Mouse (Mus musculus) testis, postnatal 10 days (tissue): ENCODE results near the gene Dbnl.
A peak's percentile ranks its signal among the peaks of the same experiment; 100 is the strongest.

Experiments used
- DNase-seq: peaks from one replicate; pipeline ENCODE4 v3.0.0; 2021; ENCODE audit warnings: low spot score

Gene Dbnl

DNA sequence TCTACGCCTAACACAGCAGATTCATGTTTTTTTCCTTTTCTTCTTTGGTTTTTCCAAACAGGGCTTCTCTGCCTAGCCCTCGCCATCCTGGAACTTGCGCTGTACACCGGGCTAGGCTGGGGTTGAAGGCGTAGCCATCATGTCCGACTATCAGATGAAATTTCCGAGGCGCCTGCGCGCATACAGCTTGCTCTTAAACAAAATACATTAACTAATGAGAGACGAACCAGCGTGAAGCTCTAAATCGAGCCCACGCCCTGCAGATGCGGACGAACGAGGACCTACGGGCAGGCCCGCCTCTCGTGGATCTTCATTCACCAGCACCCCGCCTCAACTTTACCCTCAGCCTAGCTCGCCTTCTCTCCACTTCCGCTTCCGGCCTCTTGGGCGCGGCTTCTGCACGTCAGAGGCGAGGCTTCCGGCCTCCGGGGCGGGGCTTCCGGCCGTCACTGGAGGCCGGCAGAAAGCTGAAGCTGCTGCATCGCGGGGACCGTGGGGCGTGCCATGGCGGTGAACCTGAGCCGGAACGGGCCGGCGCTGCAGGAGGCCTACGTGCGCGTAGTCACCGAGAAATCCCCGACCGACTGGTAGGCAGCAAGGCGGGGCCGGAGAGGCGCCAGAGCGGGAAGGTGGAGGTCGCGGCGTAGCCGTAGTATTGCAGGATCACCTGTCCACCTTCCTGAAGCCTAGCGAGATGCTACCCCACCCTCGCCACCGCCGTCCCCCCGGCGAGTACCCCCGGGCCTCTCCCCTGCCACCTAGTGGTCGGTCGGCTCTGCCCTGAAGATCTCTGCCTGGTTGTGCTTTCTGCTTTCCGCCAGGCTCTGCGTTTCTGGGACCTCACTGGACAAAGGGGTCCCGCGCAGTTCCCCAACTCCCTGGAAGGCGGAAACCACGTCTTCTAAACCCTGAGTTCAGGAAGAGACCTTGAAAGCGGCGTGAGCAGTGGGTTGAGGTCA lies at the start of gene Dbnl:
Dbnl (plus strand) TSS at position 433 of the 959 bp plus-strand sequence.
- peak; percentile 96 for DNase-seq

DNA sequence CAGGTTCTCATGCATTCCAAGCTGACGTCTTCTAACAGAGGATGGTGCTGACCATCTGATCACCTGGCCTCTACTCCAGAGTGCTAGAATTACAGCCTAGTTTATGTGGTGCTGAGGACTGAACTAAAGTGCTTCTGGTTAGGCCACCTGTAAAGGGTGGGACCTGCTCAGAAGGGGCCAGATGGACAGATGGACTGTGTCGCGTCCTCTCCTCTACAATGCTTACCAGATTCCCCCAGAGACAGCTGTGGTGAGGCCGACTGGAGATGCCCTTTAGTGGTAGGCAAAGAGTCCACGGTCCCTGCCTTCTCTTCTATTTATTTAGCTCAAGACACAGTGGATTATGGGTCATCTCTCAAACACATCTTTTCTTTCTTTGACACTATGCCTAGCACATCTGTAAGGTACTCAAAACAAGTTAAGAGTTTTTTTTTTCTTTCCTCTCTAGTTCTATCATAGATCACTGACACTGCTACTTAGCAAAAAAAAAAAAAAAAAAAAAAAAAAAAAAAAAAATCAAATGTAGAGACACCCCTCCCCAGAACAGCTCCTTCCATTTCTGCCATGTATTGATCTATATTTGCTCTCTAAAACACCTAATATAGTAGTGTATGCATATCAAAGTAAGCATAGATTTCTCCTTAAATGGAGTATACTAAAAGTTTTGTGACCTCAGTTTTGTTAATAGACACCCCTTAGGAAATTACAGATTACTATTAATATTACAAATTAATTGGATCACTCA lies 49.2 kb upstream of the Dbnl start:
- no peak for DNase-seq

DNA sequence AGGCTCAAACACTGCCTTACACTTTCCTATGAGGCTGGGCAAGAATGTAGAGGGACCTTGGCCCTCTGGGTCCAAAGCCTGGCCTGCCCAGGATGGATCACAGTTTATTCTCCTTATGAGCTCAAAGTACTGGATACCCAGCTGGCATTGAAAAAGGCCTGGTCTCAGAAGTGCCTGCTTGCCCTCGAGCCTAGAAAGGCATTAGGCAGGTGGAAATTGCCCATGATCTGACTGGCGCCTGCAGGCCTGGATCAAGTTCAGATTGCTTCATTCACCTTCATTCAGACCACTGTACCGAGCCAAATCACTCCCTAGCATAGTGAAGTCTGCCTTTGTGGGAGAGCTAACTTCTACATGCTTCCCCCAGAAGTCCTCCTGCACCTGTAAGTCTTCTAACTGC lies 48.4 kb upstream of the Dbnl start:
- DNase-seq: no peak

DNA sequence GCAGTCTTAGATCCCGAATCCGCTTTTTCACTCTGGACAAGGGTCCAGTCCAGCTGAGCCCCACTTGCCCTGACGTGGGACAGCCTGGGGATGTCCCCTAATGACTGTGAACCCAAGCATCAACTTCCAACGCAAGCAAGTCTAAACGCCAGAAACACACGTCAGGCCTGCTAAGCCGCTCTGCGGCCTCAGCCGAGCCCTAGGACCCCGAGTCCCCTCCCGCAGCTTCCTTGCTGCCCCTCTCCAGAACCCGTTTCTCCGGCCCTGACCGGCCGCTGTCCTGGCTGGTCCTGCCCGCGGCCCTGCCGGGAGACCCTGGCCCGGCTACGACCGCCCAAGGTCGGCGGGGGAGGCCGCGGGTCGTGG lies 47.7 kb upstream of the Dbnl start:
- no peak for DNase-seq

DNA sequence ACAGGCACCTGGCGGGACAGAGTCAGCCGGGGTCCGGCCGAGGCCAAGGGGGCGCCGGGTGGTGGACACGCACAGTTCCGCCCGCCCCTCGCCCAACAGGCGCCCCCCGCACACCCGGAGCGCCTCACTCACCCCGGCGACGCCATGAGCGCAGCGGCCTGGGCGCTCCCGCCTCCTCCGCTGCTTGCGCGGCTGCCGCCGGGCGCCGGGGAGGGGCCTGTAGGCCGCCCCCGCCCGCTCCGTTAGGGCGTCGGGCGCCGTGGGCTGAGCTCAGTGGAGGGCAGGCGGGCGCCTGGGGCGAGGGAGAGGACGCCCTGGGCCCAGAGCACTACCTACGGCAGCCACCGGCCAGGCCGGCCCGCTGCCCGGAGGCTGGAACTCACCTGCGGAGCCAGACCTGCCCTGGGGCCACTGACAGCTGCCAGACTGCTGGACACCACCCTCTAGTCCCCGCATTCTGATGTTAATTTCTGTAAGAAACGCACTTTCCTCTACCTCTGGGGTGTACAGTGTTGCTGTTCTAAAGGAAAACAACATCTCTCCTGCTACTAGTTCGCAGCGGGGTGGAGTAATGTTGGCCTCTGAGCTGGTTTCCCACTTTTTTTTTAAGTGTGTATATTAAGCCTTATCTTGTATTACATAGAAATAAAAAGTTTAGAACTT lies 47.2 kb upstream of the Dbnl start:
- peak; percentile 80 for DNase-seq

DNA sequence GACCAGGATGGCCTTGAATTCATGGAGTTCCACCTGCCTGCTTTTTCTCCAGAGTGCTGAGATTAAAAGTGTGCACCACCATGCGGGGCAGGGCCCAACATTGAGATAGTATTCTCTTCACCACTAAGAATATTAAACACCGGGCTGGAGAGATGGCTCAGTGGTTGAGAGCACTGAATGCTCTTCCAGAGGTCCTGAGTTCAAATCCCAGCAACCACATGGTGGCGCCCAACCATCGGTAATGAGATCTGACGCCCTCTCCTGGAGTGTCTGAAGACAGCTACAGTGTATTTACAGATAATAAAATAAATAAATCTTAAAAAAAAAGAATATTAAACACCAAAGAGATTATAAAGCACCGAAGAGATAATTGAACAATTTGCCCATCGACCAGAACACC lies 46.2 kb upstream of the Dbnl start:
- no peak for DNase-seq

DNA sequence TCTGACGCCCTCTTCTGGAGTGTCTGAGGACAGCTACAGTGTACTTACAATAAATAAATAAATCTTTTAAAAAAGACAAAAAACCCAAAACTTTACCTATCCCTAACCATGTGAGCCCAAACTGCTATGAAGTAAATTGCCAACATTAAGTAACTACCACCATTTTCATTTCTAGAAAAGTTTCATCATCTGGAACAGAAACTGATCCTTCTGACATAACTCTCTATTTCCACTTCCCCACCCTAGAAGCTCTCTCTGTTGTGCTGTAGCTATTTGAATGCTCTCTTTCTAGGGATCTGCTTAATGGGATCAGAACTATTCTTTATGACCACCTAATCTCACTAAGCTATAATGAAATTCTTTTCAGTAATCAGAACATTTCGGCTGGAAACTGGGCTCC lies 43.3 kb upstream of the Dbnl start:
- DNase-seq: no peak

DNA sequence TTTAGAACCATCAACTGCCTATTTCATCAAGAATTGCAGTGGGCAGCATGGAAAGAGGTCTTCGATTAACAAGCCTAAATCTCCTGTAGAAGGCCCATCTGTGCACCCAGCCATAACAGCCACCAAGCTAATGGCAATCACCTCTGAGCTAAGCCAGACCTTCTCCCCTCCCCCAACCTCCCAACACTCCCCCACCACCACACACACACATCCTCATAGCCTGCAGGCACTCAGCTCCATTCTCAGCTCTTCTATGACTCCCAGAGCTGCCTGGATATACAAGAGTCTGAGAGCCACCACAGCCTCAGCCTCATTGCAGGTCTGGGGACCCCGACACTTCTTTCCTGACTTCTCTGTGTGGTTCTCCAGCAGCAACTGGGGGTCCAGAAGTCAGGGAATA lies 34.5 kb upstream of the Dbnl start:
- DNase-seq: no peak

DNA sequence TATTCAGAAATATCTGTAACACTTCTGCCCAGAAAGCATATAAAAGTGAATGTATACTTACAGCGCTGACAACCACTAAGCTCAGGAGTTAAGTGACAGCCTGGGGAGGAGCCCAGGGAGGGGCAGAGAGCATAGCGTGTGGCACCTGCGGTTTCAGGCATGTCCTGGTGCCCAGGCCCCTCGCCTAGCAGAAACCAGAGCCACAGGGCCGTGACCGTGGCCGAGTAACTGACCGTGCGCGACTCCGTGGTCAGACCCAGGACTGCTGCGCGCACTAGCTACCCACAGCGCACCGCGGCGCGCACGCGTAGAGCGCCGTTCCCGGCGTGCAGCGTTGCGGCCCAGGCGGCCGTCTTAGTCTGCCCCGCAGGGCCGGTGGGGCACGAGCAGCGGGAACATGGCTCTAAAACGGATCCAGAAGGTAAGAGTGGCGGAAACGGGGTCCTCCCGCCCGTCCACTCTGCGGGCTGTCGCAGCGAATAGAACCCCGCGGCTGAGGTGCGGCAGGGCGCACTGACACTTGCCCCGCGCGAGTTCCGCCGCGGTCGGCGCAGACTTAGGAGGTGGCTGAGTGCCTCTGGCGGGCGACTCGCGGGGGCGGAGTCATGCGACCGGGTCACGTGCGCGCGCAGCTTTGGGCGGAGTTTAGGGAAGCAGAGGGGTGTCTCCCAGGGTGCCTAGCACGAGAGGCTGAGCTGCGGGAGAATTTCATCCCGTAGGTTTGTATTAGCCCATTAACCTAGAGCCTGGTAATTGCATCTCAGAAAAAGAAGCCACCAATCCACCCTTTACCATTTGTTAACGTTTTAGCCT lies 26.3 kb upstream of the Dbnl start, which contains the start of gene Urgcp:
Urgcp (minus strand) TSS at position 557 of the 813 bp plus-strand sequence.
- peak; percentile 97 for DNase-seq

DNA sequence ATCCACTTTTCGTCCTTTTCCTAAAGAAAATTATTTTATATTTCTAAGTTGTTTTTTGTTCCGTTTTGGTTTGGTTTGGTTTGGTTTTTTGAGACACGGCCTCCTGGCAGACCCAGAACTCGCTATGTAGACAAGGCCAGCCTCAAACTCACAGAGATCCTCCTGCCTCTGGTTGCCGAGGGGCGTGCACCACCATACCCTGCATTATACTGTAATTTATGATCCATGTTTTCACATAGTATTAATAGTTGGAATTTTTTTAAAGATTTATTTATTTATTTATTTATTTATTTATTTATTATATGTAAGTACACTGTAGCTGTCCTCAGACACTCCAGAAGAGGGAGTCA lies 25.7 kb upstream of the Dbnl start:
- DNase-seq: no peak

DNA sequence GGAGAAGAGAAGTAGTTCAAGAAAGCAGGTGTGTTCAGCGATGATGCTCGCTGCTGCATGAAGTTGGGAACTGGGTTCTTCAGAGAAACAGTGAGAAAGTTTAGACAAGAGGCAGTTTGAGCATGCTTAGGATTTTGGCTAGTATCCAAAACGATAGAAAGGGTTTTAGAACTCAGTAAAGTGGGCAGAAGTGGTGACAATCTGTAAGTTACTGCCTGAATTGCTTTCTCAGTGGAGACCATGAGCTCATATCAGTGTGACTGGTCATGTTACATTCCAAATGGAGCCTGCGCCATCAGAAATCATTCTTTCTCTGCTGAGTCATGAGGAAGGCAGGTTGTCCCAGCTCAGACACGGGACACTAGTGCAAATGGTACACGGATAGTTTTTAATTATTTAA lies 22.3 kb upstream of the Dbnl start:
- no peak for DNase-seq

DNA sequence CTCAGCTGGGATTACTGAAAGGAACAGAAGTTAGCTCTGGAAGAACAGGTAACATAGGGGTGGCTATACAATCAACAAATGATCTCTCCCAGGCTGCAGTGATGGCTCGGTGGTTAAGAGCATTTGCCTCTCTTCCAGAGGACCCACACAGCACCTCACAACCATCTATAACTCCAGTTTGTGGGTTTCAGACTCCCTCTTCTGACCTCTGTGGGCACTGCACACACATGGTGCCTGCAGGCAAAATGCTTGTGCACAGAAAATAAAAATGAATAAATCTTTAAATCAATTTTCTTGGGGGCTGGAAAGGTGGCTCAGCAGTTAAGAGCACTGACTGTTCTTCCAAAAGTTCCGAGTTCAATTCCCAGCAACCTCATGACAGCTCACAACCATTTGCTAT lies 9.8 kb upstream of the Dbnl start:
- no peak for DNase-seq

DNA sequence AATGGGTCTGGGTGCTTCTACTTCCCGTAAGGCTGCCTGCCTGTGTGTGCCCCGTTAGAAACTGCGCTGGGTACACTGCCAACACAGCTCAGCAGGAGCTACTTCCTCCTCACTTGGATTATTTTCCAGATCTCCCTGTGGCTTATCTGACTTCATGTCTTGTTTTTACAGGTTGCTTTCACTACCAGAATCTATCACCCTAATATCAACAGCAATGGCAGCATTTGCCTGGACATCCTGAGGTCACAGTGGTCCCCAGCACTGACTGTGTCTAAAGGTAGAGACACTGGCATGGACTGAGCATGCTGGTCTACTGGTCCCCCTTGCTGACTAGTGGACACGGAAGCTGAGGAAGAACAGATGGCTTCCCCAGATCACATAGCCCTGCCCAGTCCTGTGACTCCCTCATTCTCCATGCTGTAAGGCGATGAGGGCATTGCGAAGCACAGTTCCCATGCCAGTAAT lies 8.2 kb upstream of the Dbnl start:
- no peak for DNase-seq

DNA sequence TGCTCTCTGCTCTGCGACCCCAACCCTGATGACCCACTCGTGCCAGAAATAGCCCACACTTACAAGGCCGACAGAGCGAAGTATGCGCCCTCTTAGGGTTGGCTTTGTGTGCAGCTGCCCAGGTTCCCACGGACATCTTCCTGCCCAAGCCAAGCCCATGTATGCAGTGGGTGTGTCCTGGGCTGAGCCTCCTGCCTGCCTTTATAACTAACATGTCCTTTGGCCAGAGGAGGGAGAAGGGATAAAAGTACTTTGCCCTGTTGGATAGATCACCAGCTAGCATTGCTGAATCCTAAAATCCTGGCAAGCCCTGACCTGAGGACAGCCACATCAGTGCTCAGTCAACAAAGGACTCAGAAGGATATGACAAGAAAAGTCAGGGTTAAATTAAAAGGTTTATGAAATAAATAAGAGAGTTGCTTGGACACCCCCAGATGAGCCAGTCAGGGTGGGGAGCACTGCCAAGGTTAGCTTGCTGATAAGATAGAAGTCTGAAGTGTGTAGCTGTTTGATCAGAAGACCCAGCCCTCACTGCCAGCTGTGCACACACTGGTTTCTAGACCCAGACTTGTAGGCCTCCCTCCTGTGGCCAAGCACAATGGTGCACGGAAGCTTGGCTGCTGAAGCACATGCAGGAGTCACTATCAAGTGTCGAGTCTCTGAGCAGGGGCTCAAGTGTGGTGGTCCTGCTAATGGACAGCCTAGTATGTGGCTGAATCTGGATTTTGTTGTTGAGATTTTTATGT lies 5.9 kb upstream of the Dbnl start:
- DNase-seq: no peak

DNA sequence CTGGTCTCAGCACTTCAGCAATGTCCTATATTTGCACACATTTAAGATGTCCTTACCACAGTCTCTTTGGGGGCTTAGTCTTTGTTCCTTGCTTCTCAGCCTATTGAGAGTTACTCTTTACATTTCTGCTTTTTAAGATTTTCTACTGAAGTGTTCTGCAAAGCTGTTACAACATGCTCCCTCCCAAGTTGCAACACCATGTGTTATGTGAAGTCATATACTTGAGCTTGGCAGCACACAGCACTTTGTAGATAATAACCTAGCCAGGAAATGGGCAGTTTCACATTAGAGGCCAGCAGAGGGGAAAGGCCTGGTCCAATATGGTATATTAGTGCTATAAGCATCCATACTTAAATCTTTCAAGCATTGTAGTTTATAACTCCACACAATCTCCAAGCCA lies 2.6 kb upstream of the Dbnl start:
- no peak for DNase-seq

DNA sequence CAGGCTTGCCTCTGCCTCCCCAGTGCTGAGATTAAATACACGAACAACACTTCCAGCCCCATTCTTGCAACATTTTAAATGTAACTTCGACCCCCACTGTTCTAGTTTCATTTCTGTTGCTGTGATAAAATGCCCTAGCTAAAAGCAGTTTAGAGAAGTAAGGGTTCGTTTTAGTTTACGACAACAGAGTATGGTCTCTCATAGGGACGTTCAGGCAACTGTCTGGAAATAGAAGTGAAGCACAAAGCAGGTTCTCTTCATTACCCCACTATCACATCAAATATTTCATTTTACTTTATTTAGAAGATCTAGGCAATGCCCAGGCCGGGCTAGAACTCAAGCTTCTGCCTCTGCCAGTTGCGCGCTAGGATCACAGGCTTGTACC lies 625 bp upstream of the Dbnl start:
- no peak for DNase-seq

DNA sequence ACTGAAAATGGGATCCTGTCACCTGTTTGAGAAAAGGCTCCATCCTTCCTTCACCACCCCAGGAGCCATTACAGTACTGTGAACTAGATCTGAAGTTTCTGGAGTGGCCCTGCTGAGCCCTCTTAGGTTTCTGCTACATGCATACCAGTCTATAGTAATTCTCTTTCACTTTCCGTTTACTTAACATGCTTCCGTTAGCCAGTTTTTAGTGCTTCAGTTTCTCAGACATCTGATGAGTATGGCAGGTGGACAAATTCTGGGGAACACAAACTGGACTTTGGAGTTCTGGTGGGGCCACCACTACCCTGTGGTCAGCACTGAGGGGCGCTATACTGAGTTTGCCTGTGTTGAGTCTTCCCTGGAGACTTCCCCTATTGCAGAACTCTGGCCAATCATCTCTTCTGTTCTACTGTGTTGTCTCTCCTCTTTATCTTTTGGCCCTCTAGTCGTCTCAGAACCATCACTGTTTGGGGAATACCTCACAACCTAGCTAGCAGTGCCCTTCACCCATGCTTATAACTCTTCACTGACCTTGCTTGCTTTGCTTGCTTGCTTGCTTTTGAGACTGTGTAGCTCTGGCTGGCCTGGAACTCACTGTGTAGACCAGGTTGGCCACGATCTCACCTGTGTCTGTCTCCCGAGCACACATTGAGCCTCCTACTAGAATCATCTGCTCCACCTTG lies 924 bp downstream of the Dbnl start:
- no peak for DNase-seq

DNA sequence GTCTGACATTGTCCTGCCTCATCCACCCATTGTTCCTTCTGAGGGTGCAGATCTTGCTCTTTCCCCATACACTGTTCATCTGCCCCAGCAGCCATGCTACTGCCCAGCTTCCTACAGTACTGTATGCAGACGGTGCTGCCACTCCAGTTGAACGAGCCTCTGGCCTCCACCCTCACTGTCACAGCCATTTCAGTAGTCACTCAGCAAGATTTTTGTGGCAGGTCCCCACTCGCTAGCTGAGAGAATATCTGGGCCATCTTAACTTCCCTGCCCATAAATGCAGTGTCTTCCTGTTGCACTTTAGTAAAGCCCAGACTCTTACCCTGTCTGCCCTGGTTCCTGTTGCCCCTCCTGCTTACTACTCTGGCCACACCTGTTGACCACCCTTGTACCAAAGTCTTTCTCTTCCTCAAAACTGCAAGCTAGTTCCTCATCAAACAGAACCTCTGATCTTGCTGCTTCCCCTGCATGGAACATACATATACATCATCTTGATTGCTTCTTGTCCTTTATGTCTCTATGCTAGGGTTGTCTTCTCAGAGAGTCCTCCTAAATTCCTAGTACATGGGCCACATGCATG lies 1.6 kb downstream of the Dbnl start:
- DNase-seq: no peak

DNA sequence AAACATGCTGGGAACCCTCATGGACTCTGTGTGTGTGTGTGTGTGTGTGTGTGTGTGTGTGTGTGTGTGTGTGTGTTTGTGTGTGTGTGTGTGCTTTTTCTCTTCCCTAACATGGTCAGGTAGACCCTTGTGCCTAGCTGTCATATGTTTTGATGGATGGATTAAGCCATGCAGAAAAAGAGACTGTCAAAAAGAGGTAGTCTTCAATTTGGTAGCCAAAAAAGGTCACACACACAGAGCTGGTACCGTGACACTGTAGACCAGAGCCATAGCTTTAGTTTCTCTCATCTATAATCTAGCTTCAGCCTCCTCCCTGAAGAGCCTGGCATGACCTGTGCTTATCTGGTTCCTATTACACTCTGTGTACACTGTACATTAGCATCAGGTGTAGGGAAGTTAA lies 2.1 kb downstream of the Dbnl start:
- DNase-seq: no peak

DNA sequence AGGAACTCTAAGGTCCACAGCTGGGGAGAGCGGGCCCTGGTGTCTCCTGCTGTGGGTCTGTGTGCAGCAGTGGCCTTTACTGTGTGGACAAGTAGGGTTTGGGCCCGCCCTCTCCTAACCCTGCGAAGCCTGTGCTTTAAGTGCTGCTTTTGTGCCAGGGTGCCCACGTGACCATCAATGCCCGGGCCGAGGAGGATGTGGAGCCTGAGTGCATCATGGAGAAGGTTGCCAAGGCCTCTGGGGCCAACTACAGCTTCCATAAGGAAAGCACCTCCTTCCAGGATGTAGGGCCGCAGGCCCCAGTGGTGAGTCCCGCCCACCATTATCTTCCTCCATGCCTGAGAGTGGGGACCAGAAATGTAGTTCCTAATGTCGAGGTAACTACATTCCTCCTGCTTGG lies 7.0 kb downstream of the Dbnl start:
- DNase-seq: no peak
